Mouse (Mus musculus) thymus, adult 2 months (tissue): Measurements from ENCODE around the gene Pym1.

Source experiments
- CTCF ChIP-seq: fragments of 200-500 bp; IDR thresholded peaks from 2 replicates; pipeline ENCODE4 v1.5.1; 2012; ENCODE audit warnings: mild to moderate bottlenecking, control low read depth, low read length, moderate library complexity, borderline replicate concordance; ENCODE audit not compliant: control insufficient read depth, poor library complexity, insufficient read depth; ENCODE audit errors: extremely low read depth
- POLR2A ChIP-seq: fragments of 200-500 bp; IDR thresholded peaks from 2 replicates; pipeline ENCODE4 v1.6.1; 2012; ENCODE audit warnings: mild to moderate bottlenecking, low read length, control low read depth, moderate library complexity; ENCODE audit not compliant: control insufficient read depth, poor library complexity, insufficient read depth; ENCODE audit errors: extremely low read depth

- TF ChIP-seq CTCF (no peak), POLR2A (no peak)
Measured at GRCm38 (mm10) chr10:128702328-128703007, 45.2 kb upstream of the Pym1 start.
